Mouse (Mus musculus) liver, embryonic 13.5 days (tissue): ENCODE measurements around the gene Nipsnap1. TPM values are rescaled to one million over a fixed set of nuclear protein-coding genes. Genes with fewer than 3 reads are reported as not detected.

Experiments used
- ATAC-seq: fragments of 200-750 bp; cut with Nextera tagmentation; 2 replicates; pipeline ENCODE4 v1.8.0; 2017; ENCODE audit warnings: low read depth, mild to moderate bottlenecking, moderate number of reproducible peaks, moderate library complexity
- DNase-seq: peaks from one replicate; pipeline ENCODE4 v3.0.0; 2022
- H3K27ac ChIP-seq: fragments of 300-500 bp; sonication (generic); 2 replicates; pipeline ENCODE4 v1.5.1; 2015; ENCODE audit warnings: moderate library complexity, mild to moderate bottlenecking, inconsistent platforms
- H3K27me3 ChIP-seq: fragments of 300-500 bp; sonication (generic); 2 replicates; pipeline ENCODE4 v1.6.1; 2015; ENCODE audit warnings: mild to moderate bottlenecking, inconsistent platforms
- H3K36me3 ChIP-seq: fragments of 300-500 bp; sonication (generic); 2 replicates; pipeline ENCODE4 v1.6.1; 2015; ENCODE audit warnings: mild to moderate bottlenecking, inconsistent platforms
- H3K4me1 ChIP-seq: fragments of 300-500 bp; sonication (generic); replicated peaks from 2 replicates; pipeline ENCODE4 v1.6.1; 2015; ENCODE audit warnings: inconsistent platforms
- H3K4me2 ChIP-seq: fragments of 300-500 bp; sonication (generic); 2 replicates; pipeline ENCODE4 v1.6.1; 2015; ENCODE audit warnings: inconsistent platforms, mild to moderate bottlenecking, moderate library complexity
- H3K4me3 ChIP-seq: fragments of 300-500 bp; sonication (generic); replicated peaks from 2 replicates; pipeline ENCODE4 v1.5.1; 2015; ENCODE audit warnings: mild to moderate bottlenecking, inconsistent platforms
- H3K9ac ChIP-seq: fragments of 300-500 bp; sonication (generic); 2 replicates; pipeline ENCODE4 v1.6.1; 2015; ENCODE audit warnings: mild to moderate bottlenecking, inconsistent platforms
- H3K9me3 ChIP-seq: fragments of 300-500 bp; sonication (generic); replicated peaks from 2 replicates; pipeline ENCODE4 v1.6.1; 2016; ENCODE audit warnings: inconsistent platforms
- WGBS: fragments of 180-500 bp; shearing (Covaris S2); methylation state at CpG from one replicate; pipeline ENCODE4 v1.1.7; 2015; ENCODE audit not compliant: insufficient replicate concordance; 5-methylcytosine and 5-hydroxymethylcytosine counted together
- microRNA-seq: library from miRNA; unstranded; fragments of <30 nt; microRNA quantifications from one replicate; pipeline ENCODE4, GENCODE M21; 2016
- polyA plus RNA-seq: library from polyadenylated mRNA; unstranded; fragments of >200 nt; fragmentation: Nextera tagmentation; extraction: Ambion mirVana; gene quantifications from 2 replicates; pipeline ENCODE4 v1.2.1, GENCODE M21; 2015

Gene Nipsnap1
- polyA plus RNA-seq, 1 experiment from 2014 or later: 74.2 TPM

DNA sequence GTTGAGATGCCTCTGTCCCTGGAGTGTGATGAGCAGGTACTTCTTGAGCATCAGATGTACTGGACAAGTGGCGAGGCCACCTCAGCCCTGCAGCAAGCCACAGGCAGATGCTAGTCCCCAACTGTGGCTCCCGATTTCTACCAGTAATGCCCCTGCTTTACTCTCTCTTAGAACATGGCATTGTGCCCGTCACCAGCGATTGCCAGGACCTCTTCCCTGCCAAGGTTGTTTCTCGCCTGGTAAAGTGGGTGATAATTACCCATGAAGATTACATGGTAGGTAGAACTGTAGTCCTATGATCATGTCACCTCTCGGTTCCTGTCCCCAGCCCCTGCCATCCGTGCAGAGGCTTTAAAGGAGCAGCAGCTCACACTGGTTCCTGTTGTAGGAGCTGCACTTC is 48.0 kb downstream of the Nipsnap1 start:
- Histone ChIP-seq H3K4me3 (no peak overlapping the region), H3K36me3 (peaks cover 93% of the 10 kb centered on the region)
- DNase-seq: no peak

DNA sequence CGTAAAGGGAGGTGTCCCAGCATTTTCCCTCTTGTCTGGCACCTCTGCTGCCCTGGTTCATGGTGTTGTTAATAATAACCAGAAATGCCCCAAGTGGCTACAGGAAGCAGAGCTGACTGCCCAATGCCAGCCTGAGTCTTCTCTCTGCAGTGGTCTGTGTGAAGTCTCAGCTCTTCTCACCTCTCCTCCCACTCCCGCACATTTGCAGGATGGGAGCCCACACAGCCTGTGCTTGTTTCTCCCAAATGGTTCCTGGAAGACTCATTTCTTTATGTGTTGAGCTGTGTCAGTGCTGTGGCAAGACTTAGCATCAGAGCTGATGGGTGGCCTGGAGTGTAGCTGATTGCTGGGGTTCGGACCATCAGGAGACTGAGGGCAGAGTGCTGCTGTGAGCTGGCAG is 53.5 kb downstream of the Nipsnap1 start:
- peaks cover 70% of the 10 kb centered on the region for H3K36me3 ChIP-seq
- 91% methylated on average over 3 of the region's 3 CpGs for WGBS
- no peak for ATAC-seq

More for the DNA sequence above, 48.0 kb downstream of the Nipsnap1 start:
- Histone ChIP-seq H3K9ac (no peak overlapping the region), H3K4me1 (no peaks in the 10 kb centered on the region), H3K9me3 (no peaks in the 10 kb centered on the region), H3K4me2 (no peak overlapping the region), H3K27me3 (no peaks in the 10 kb centered on the region), H3K27ac (no peak overlapping the region)
- 71% methylated on average over 7 of the region's 7 CpGs for WGBS
- ATAC-seq: no peak

DNA sequence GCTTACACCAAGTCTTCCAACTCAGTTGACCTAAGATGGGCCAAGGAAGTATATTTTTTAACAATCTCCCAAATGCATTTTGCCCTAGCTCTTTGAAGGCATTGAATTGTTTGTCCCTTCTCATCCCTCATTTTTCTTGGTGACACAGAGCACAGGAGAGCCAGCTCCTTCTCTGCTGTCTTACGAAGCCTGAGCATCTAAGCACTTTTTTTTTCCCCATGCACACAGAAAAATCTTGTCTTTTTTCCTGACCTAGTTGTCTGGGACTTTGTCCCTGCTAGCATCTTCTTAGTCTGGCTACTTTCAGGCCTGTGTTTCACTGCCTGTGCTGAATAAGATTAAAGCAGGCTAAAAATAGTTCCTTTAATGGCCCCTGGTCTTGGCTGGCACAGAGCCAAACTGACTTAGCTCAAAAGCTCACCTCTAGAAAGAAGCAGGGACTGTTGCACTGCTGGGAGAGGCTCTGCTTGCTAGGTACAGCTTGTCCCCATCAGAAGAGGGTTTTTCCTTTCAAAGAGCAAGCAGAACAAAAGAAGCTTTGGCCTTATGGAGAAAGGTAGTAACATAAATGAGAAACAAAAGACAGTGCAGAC is 57.4 kb downstream of the Nipsnap1 start:
- no peak for DNase-seq

More for the DNA sequence above, 53.5 kb downstream of the Nipsnap1 start:
- Histone ChIP-seq H3K27me3 (no peaks in the 10 kb centered on the region), H3K27ac (no peak overlapping the region), H3K9ac (no peak overlapping the region), H3K4me2 (no peak overlapping the region), H3K9me3 (no peaks in the 10 kb centered on the region), H3K4me3 (no peak overlapping the region), H3K4me1 (peaks cover 5% of the 10 kb centered on the region; the same call in 1 of the 2 replicates)
- no peak for DNase-seq

DNA sequence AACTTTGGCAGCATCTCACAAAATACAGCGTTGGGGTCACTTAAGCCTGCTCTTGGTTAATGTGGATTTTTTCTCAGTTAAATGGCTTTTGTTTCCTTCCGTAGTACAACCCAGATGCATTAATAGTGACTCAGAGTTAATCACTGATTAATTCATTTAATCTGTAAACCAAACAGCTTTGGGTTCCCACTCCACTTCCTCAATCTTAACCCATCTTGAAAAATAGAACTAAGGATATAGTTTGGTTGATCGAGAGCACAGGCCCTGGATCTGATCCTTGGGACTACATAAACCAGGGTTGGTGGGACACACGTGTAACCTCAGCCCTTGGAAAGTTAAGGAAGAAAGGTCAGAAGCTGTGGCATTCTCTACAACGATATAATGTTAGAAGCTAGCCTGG is 62.5 kb downstream of the Nipsnap1 start:
- WGBS: 62% methylated on average over 5 of the region's 5 CpGs
- ATAC-seq (no peak), DNase-seq (no peak)
- Histone ChIP-seq H3K36me3 (no peaks in the 10 kb centered on the region), H3K4me2 (no peak overlapping the region), H3K27ac (no peak overlapping the region), H3K4me3 (no peak overlapping the region), H3K9ac (no peak overlapping the region), H3K9me3 (no peaks in the 10 kb centered on the region), H3K27me3 (no peaks in the 10 kb centered on the region), H3K4me1 (no peaks in the 10 kb centered on the region)

More for the DNA sequence above, 57.4 kb downstream of the Nipsnap1 start:
- Histone ChIP-seq H3K9ac (no peak overlapping the region), H3K36me3 (peaks cover 35% of the 10 kb centered on the region), H3K4me3 (no peak overlapping the region), H3K27ac (no peak overlapping the region), H3K4me1 (peaks cover 5% of the 10 kb centered on the region; the same call in 1 of the 2 replicates), H3K27me3 (no peaks in the 10 kb centered on the region), H3K4me2 (no peak overlapping the region), H3K9me3 (no peaks in the 10 kb centered on the region)
- ATAC-seq: no peak
- 66% methylated on average over 1 of the region's 1 CpGs for WGBS

Small RNA genes within 50 kb of the gene (microRNA-seq; reads per million reads assigned to microRNA genes)
- not detected for gene Mir6918

Other genes starting within 250 kb of the Nipsnap1 start
- 18.9 and 23.9 TPM in 2 replicates for gene Ascc2, start 236.2 kb upstream of the Nipsnap1 start, polyA plus RNA-seq
- gene Uqcr10, start 169.6 kb upstream of the Nipsnap1 start, polyA plus RNA-seq: 687 and 723 TPM in 2 replicates
- 30.2 and 31.0 TPM in 2 replicates for gene Zmat5, start 169.3 kb upstream of the Nipsnap1 start, polyA plus RNA-seq
- 0.06 TPM in 1 of 2 replicates, not detected in the other for gene Cabp7, start 127.2 kb upstream of the Nipsnap1 start, polyA plus RNA-seq
- 16.7 and 22.5 TPM in 2 replicates for gene Nf2, start 24.4 kb upstream of the Nipsnap1 start, polyA plus RNA-seq
- 21.7 and 25.9 TPM in 2 replicates for gene Thoc5, start 21.4 kb downstream of the Nipsnap1 start, polyA plus RNA-seq
- gene Nefh, start 74.1 kb downstream of the Nipsnap1 start, polyA plus RNA-seq: 0.27 and 0.34 TPM in 2 replicates
- gene Ap1b1, start 112.9 kb downstream of the Nipsnap1 start, polyA plus RNA-seq: 77.1 and 95.0 TPM in 2 replicates
- gene Rasl10a, start 184.2 kb downstream of the Nipsnap1 start, polyA plus RNA-seq: 0.42 and 0.50 TPM in 2 replicates
- 14.3 and 15.1 TPM in 2 replicates for gene Gas2l1, start 191.4 kb downstream of the Nipsnap1 start, polyA plus RNA-seq
- gene Rhbdd3, start 225.0 kb downstream of the Nipsnap1 start, polyA plus RNA-seq: 11.8 and 14.3 TPM in 2 replicates
- gene Ewsr1, start 225.3 kb downstream of the Nipsnap1 start, polyA plus RNA-seq: 312 and 331 TPM in 2 replicates